Mouse (Mus musculus): ENCODE data around the gene Eng. TPM values are rescaled to one million over a fixed set of nuclear protein-coding genes. Genes with fewer than 3 reads are reported as not detected.
A peak's percentile ranks its signal among the peaks of the same experiment; 100 is the strongest.

Eng gene
- total RNA-seq (2012; rRNA removed), result 18.3 and 36.8 TPM in 2 replicates

DNA sequence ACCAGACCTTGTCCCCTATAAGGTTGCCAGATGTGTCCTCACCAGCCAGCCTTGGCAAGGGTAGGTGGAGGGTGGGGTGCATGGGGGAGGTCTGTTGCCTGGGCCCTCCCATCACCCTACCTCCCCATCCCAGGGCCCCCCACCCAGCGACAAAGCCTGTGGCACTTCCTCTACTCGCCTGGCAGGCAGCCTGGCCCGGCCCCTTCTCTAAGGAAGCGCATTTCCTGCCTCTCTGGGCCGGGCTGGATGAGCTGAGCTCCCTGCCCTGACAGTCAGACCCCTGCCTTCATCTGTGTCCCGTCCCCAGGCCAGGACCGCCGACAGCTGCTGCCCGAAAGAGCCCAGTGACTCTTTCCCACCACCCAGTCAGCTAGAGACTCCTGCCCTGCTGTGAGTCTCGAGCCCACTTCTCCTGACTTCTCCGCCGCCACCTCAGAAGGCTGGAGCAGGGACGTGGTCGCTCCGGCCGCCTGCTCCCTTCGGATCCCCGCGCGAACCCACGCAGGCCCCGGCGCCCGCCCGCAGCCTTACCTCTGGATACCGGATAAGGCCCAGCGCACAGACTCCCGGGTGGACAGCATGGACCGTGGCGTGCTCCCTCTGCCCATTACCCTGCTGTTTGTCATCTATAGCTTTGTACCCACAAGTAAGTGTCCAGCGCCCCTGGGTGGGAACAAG, at the start of gene Eng:
TSS of gene Eng (plus strand) at position 217 of the 678 bp plus-strand sequence.
- Histone ChIP-seq H3K36me3 (ENCODE audit: control insufficient read depth, insufficient read depth, low read length, poor library complexity, severe bottlenecking) (peaks cover 2% of the 10 kb centered on the region; the same call in 1 of the 2 replicates), H3K4me1 (ENCODE audit: control insufficient read depth in 2 of 2, insufficient read depth in 2 of 2, low read length in 2 of 2, poor library complexity in 1 of 2) (peaks cover 3 to 6% of the 10 kb centered on the region in 2 experiments; a peak in 2 of 4 replicates), H3K4me3 (ENCODE audit: insufficient read depth in 1 of 2, low read depth in 1 of 2, low read length in 2 of 2, poor library complexity in 1 of 2, severe bottlenecking in 1 of 2) (peak within 1 kb of the TSS; percentile 67 to 68), H3K9ac (ENCODE audit: insufficient read depth, low read depth, low read length, poor library complexity, severe bottlenecking) (peak within 1 kb of the TSS; percentile 72), H3K27ac (ENCODE audit: insufficient read depth, low read depth, low read length, poor library complexity, severe bottlenecking) (no peak within 1 kb of the TSS), H3K9me3 (ENCODE audit: control insufficient read depth, insufficient read depth, low read depth, low read length) (no peaks in the 10 kb centered on the region)
- no peak for TF ChIP-seq MAFK (IDR thresholded peaks at IDR 0.05; ENCODE audit: insufficient read depth, low read depth, low read length)
- no peak for TF ChIP-seq HCFC1 (IDR thresholded peaks at IDR 0.05; ENCODE audit: borderline replicate concordance, insufficient read depth, low read length)
- TF ChIP-seq CHD2 (IDR thresholded peaks at IDR 0.05; ENCODE audit: low read depth, low read length), result no peak
- no peak for TF ChIP-seq ZC3H11A (IDR thresholded peaks at IDR 0.05; ENCODE audit: borderline replicate concordance, low read depth, low read length)
- no peak for TF ChIP-seq ZNF384 (IDR thresholded peaks at IDR 0.05; ENCODE audit: low read depth, low read length)
- no peak for DNase-seq (ENCODE audit: low read depth, low spot score)
- in situ Hi-C loops (cut with MboI; ENCODE audit: low sequenced_read_pairs in 2 of 2, unreplicated experiment in 2 of 2), result no loop called here

GRCm38 (mm10) chr2:32596725-32597124, 49.7 kb upstream of the Eng start:
- no peak overlapping the region for H3K9ac ChIP-seq (ENCODE audit: insufficient read depth, low read depth, low read length, poor library complexity, severe bottlenecking)
- in situ Hi-C loops (cut with MboI; ENCODE audit: low sequenced_read_pairs in 2 of 2, unreplicated experiment in 2 of 2), result no loop called here
- H3K4me3 ChIP-seq (ENCODE audit: insufficient read depth in 1 of 2, low read depth in 1 of 2, low read length in 2 of 2, poor library complexity in 1 of 2, severe bottlenecking in 1 of 2), result no peak overlapping the region
- H3K4me1 ChIP-seq (ENCODE audit: control insufficient read depth in 2 of 2, insufficient read depth in 2 of 2, low read length in 2 of 2, poor library complexity in 1 of 2), result peaks cover 0 to 6% of the 10 kb centered on the region in 2 experiments; a peak in 1 of 4 replicates
- no peak for DNase-seq (ENCODE audit: low read depth, low spot score)
- TF ChIP-seq MAFK (IDR thresholded peaks at IDR 0.05; ENCODE audit: insufficient read depth, low read depth, low read length) (no peak), ZC3H11A (IDR thresholded peaks at IDR 0.05; ENCODE audit: borderline replicate concordance, low read depth, low read length) (no peak), ZNF384 (IDR thresholded peaks at IDR 0.05; ENCODE audit: low read depth, low read length) (no peak), HCFC1 (IDR thresholded peaks at IDR 0.05; ENCODE audit: borderline replicate concordance, insufficient read depth, low read length) (no peak), CHD2 (IDR thresholded peaks at IDR 0.05; ENCODE audit: low read depth, low read length) (no peak)
- H3K27ac ChIP-seq (ENCODE audit: insufficient read depth, low read depth, low read length, poor library complexity, severe bottlenecking), result no peak overlapping the region
- H3K9me3 ChIP-seq (ENCODE audit: control insufficient read depth, insufficient read depth, low read depth, low read length), result no peaks in the 10 kb centered on the region
- no peaks in the 10 kb centered on the region for H3K36me3 ChIP-seq (ENCODE audit: control insufficient read depth, insufficient read depth, low read length, poor library complexity, severe bottlenecking)

GRCm38 (mm10) chr2:32597248-32597647, 49.1 kb upstream of the Eng start:
- Histone ChIP-seq H3K36me3 (ENCODE audit: control insufficient read depth, insufficient read depth, low read length, poor library complexity, severe bottlenecking) (no peaks in the 10 kb centered on the region), H3K4me1 (ENCODE audit: control insufficient read depth in 2 of 2, insufficient read depth in 2 of 2, low read length in 2 of 2, poor library complexity in 1 of 2) (peaks cover 2 to 6% of the 10 kb centered on the region in 2 experiments; a peak in 1 of 4 replicates), H3K9me3 (ENCODE audit: control insufficient read depth, insufficient read depth, low read depth, low read length) (no peaks in the 10 kb centered on the region), H3K27ac (ENCODE audit: insufficient read depth, low read depth, low read length, poor library complexity, severe bottlenecking) (no peak overlapping the region), H3K4me3 (ENCODE audit: insufficient read depth in 1 of 2, low read depth in 1 of 2, low read length in 2 of 2, poor library complexity in 1 of 2, severe bottlenecking in 1 of 2) (no peak overlapping the region), H3K9ac (ENCODE audit: insufficient read depth, low read depth, low read length, poor library complexity, severe bottlenecking) (no peak overlapping the region)
- no peak for DNase-seq (ENCODE audit: low read depth, low spot score)
- TF ChIP-seq HCFC1 (IDR thresholded peaks at IDR 0.05; ENCODE audit: borderline replicate concordance, insufficient read depth, low read length) (no peak), ZC3H11A (IDR thresholded peaks at IDR 0.05; ENCODE audit: borderline replicate concordance, low read depth, low read length) (no peak), MAFK (IDR thresholded peaks at IDR 0.05; ENCODE audit: insufficient read depth, low read depth, low read length) (no peak), CHD2 (IDR thresholded peaks at IDR 0.05; ENCODE audit: low read depth, low read length) (no peak)
- in situ Hi-C loops (cut with MboI; ENCODE audit: low sequenced_read_pairs in 2 of 2, unreplicated experiment in 2 of 2), result no loop called here

- Histone ChIP-seq H3K36me3 (ENCODE audit: control insufficient read depth, insufficient read depth, low read length, poor library complexity, severe bottlenecking) (no peaks in the 10 kb centered on the region), H3K4me1 (ENCODE audit: control insufficient read depth in 2 of 2, insufficient read depth in 2 of 2, low read length in 2 of 2, poor library complexity in 1 of 2) (peaks cover 2 to 7% of the 10 kb centered on the region in 2 experiments; a peak in 1 of 4 replicates), H3K9me3 (ENCODE audit: control insufficient read depth, insufficient read depth, low read depth, low read length) (no peaks in the 10 kb centered on the region), H3K9ac (ENCODE audit: insufficient read depth, low read depth, low read length, poor library complexity, severe bottlenecking) (no peak overlapping the region), H3K27ac (ENCODE audit: insufficient read depth, low read depth, low read length, poor library complexity, severe bottlenecking) (no peak overlapping the region), H3K4me3 (ENCODE audit: insufficient read depth in 1 of 2, low read depth in 1 of 2, low read length in 2 of 2, poor library complexity in 1 of 2, severe bottlenecking in 1 of 2) (no peak overlapping the region)
- in situ Hi-C loops (cut with MboI; ENCODE audit: low sequenced_read_pairs in 2 of 2, unreplicated experiment in 2 of 2), result no loop called here
- TF ChIP-seq MAFK (IDR thresholded peaks at IDR 0.05; ENCODE audit: insufficient read depth, low read depth, low read length), result no peak
- TF ChIP-seq HCFC1 (IDR thresholded peaks at IDR 0.05; ENCODE audit: borderline replicate concordance, insufficient read depth, low read length), result no peak
- no peak for TF ChIP-seq ZNF384 (IDR thresholded peaks at IDR 0.05; ENCODE audit: low read depth, low read length)
- no peak for TF ChIP-seq CHD2 (IDR thresholded peaks at IDR 0.05; ENCODE audit: low read depth, low read length)
- TF ChIP-seq ZC3H11A (IDR thresholded peaks at IDR 0.05; ENCODE audit: borderline replicate concordance, low read depth, low read length), result no peak
- no peak for DNase-seq (ENCODE audit: low read depth, low spot score)
Measured at GRCm38 (mm10) chr2:32597699-32598098, 48.7 kb upstream of the Eng start.

Measured in ES-E14 (cell line).